Mouse (Mus musculus): ENCODE data around the gene Orc5. TPM values are rescaled to one million over a fixed set of nuclear protein-coding genes. Genes with fewer than 3 reads are reported as not detected.

The Orc5 gene
- polyA plus RNA-seq, 1 experiment from 2014 or later, result 39.7 TPM

- Histone ChIP-seq H3K27me3 (no peaks in the 10 kb centered on the region), H3K27ac (replicated peaks) (no peak overlapping the region), H3K4me3 (no peak overlapping the region), H3K4me1 (no peaks in the 10 kb centered on the region), H3K36me3 (no peaks in the 10 kb centered on the region), H3K9me3 (no peaks in the 10 kb centered on the region), H3K4me2 (replicated peaks) (no peak overlapping the region), H3K9ac (replicated peaks) (no peak overlapping the region)
- WGBS, result 95% methylated on average over 4 of the region's 4 CpGs
- ATAC-seq (replicated peaks), result no peak
These were observed 7.4 kb upstream of the Orc5 start for GRCm38 (mm10) chr5:22557491-22558113.

- Histone ChIP-seq H3K4me3 (no peak overlapping the region), H3K27me3 (no peaks in the 10 kb centered on the region), H3K36me3 (no peaks in the 10 kb centered on the region), H3K4me1 (no peaks in the 10 kb centered on the region), H3K27ac (replicated peaks) (no peak overlapping the region), H3K9ac (replicated peaks) (no peak overlapping the region), H3K9me3 (no peaks in the 10 kb centered on the region), H3K4me2 (replicated peaks) (no peak overlapping the region)
- ATAC-seq (replicated peaks), result no peak
- WGBS, result 89% methylated on average over 4 of the region's 4 CpGs
These were observed 6.5 kb upstream of the Orc5 start for GRCm38 (mm10) chr5:22556713-22557112.

- Histone ChIP-seq H3K4me3 (no peak overlapping the region), H3K36me3 (no peaks in the 10 kb centered on the region), H3K27me3 (no peaks in the 10 kb centered on the region), H3K4me1 (peaks cover 17% of the 10 kb centered on the region), H3K9me3 (no peaks in the 10 kb centered on the region), H3K9ac (replicated peaks) (no peak overlapping the region), H3K27ac (replicated peaks) (no peak overlapping the region), H3K4me2 (replicated peaks) (no peak overlapping the region)
- 95% methylated on average over 14 of the region's 14 CpGs for WGBS
- no peak for ATAC-seq (replicated peaks)
These were observed 2.1 kb upstream of the Orc5 start for GRCm38 (mm10) chr5:22552233-22552765.

- Histone ChIP-seq H3K36me3 (peaks cover 18% of the 10 kb centered on the region), H3K4me1 (peaks cover 17% of the 10 kb centered on the region), H3K27me3 (no peaks in the 10 kb centered on the region), H3K4me2 (replicated peaks) (peak overlapping the region; percentile 86), H3K27ac (replicated peaks) (peak overlapping the region; percentile 80), H3K9me3 (no peaks in the 10 kb centered on the region), H3K4me3 (peak overlapping the region; percentile 83), H3K9ac (replicated peaks) (peak overlapping the region; percentile 79)
- 8% methylated on average over 11 of the region's 11 CpGs for WGBS
- no peak for ATAC-seq (replicated peaks)
These were observed 730 bp downstream of the Orc5 start for GRCm38 (mm10) chr5:22549366-22550032.

- no peak overlapping the region; the same call in 1 of the 2 replicates for H3K4me2 ChIP-seq (replicated peaks)
These were observed 1.6 kb downstream of the Orc5 start for GRCm38 (mm10) chr5:22548556-22549161.

GRCm38 (mm10) chr5:22546536-22546935 is 3.7 kb downstream of the Orc5 start:
- no peak overlapping the region for H3K4me2 ChIP-seq (replicated peaks)
- H3K4me1 ChIP-seq, result peaks cover 17% of the 10 kb centered on the region
- H3K36me3 ChIP-seq, result peaks cover 23% of the 10 kb centered on the region
- H3K9ac ChIP-seq (replicated peaks), result no peak overlapping the region
- no peak overlapping the region for H3K4me3 ChIP-seq
- no peaks in the 10 kb centered on the region for H3K27me3 ChIP-seq
- ATAC-seq (replicated peaks), result no peak
- 95% methylated on average over 5 of the region's 5 CpGs for WGBS
- H3K9me3 ChIP-seq, result no peaks in the 10 kb centered on the region
- H3K27ac ChIP-seq (replicated peaks), result no peak overlapping the region

More at GRCm38 (mm10) chr5:22548556-22549161, 1.6 kb downstream of the Orc5 start:
- Histone ChIP-seq H3K4me1 (peaks cover 17% of the 10 kb centered on the region), H3K4me3 (no peak overlapping the region), H3K27ac (replicated peaks) (no peak overlapping the region), H3K9ac (replicated peaks) (no peak overlapping the region), H3K9me3 (no peaks in the 10 kb centered on the region), H3K36me3 (peaks cover 18% of the 10 kb centered on the region), H3K27me3 (no peaks in the 10 kb centered on the region)
- no peak for ATAC-seq (replicated peaks)
- 73% methylated on average over 6 of the region's 6 CpGs for WGBS

- H3K4me2 ChIP-seq (replicated peaks), result no peak overlapping the region
- ATAC-seq (replicated peaks), result no peak
- no peaks in the 10 kb centered on the region for H3K27me3 ChIP-seq
These were observed 4.9 kb downstream of the Orc5 start for GRCm38 (mm10) chr5:22545305-22545704.

GRCm38 (mm10) chr5:22542676-22543075 is 7.6 kb downstream of the Orc5 start:
- H3K4me1 ChIP-seq, result no peaks in the 10 kb centered on the region
- no peak for ATAC-seq (replicated peaks)
- no peaks in the 10 kb centered on the region for H3K9me3 ChIP-seq
- H3K27ac ChIP-seq (replicated peaks), result no peak overlapping the region
- 95% methylated on average over 2 of the region's 2 CpGs for WGBS
- no peak overlapping the region for H3K4me2 ChIP-seq (replicated peaks)
- no peaks in the 10 kb centered on the region for H3K27me3 ChIP-seq
- H3K9ac ChIP-seq (replicated peaks), result no peak overlapping the region
- H3K4me3 ChIP-seq, result no peak overlapping the region
- H3K36me3 ChIP-seq, result peaks cover 32% of the 10 kb centered on the region

More at GRCm38 (mm10) chr5:22545305-22545704, 4.9 kb downstream of the Orc5 start:
- no peaks in the 10 kb centered on the region for H3K9me3 ChIP-seq
- peaks cover 23% of the 10 kb centered on the region for H3K36me3 ChIP-seq
- H3K27ac ChIP-seq (replicated peaks), result no peak overlapping the region
- H3K4me3 ChIP-seq, result no peak overlapping the region
- H3K9ac ChIP-seq (replicated peaks), result no peak overlapping the region
- peaks cover 14% of the 10 kb centered on the region for H3K4me1 ChIP-seq

GRCm38 (mm10) chr5:22538996-22539600 is 11.1 kb downstream of the Orc5 start:
- Histone ChIP-seq H3K9ac (replicated peaks) (no peak overlapping the region), H3K4me1 (no peaks in the 10 kb centered on the region), H3K4me3 (no peak overlapping the region), H3K9me3 (no peaks in the 10 kb centered on the region), H3K4me2 (replicated peaks) (no peak overlapping the region), H3K27me3 (no peaks in the 10 kb centered on the region), H3K27ac (replicated peaks) (no peak overlapping the region), H3K36me3 (peaks cover 22% of the 10 kb centered on the region)
- whole genome bisulfite sequencing, result 75% methylated on average over 7 of the region's 7 CpGs
- no peak for ATAC-seq (replicated peaks)

GRCm38 (mm10) chr5:22536695-22537094 is 13.5 kb downstream of the Orc5 start:
- no peak overlapping the region for H3K27ac ChIP-seq (replicated peaks)
- H3K27me3 ChIP-seq, result no peaks in the 10 kb centered on the region
- no peaks in the 10 kb centered on the region for H3K9me3 ChIP-seq
- H3K9ac ChIP-seq (replicated peaks), result no peak overlapping the region
- H3K36me3 ChIP-seq, result peaks cover 16% of the 10 kb centered on the region
- no peak for ATAC-seq (replicated peaks)
- no peaks in the 10 kb centered on the region for H3K4me1 ChIP-seq
- H3K4me2 ChIP-seq (replicated peaks), result no peak overlapping the region
- WGBS, result 92% methylated on average over 1 of the region's 1 CpGs
- H3K4me3 ChIP-seq, result no peak overlapping the region

GRCm38 (mm10) chr5:22532571-22532970 is 17.7 kb downstream of the Orc5 start:
- Histone ChIP-seq H3K4me3 (no peak overlapping the region), H3K4me2 (replicated peaks) (no peak overlapping the region), H3K27ac (replicated peaks) (no peak overlapping the region), H3K9ac (replicated peaks) (no peak overlapping the region), H3K4me1 (no peaks in the 10 kb centered on the region), H3K36me3 (peaks cover 18% of the 10 kb centered on the region), H3K27me3 (no peaks in the 10 kb centered on the region), H3K9me3 (no peaks in the 10 kb centered on the region)
- no peak for ATAC-seq (replicated peaks)
- WGBS, result 46% methylated on average over 5 of the region's 5 CpGs

GRCm38 (mm10) chr5:22522612-22523011 is 27.6 kb downstream of the Orc5 start:
- Histone ChIP-seq H3K9me3 (no peaks in the 10 kb centered on the region), H3K4me3 (no peak overlapping the region), H3K4me2 (replicated peaks) (no peak overlapping the region), H3K36me3 (peaks cover 19% of the 10 kb centered on the region), H3K27me3 (no peaks in the 10 kb centered on the region), H3K27ac (replicated peaks) (no peak overlapping the region), H3K9ac (replicated peaks) (no peak overlapping the region), H3K4me1 (no peaks in the 10 kb centered on the region)
- no peak for ATAC-seq (replicated peaks)
- WGBS, result 91% methylated on average over 4 of the region's 4 CpGs
